Mouse (Mus musculus) olfactory bulb, adult 2 months (tissue): ENCODE measurements around the gene Kcnh7. TPM values are rescaled to one million over a fixed set of nuclear protein-coding genes. Genes with fewer than 3 reads are reported as not detected.
A peak's percentile ranks its signal among the peaks of the same experiment; 100 is the strongest.

Experiments used
- H3K27ac ChIP-seq: fragments of 200-500 bp; 2 replicates; pipeline ENCODE4 v1.5.1; 2012; ENCODE audit warnings: low read depth, low read length; ENCODE audit not compliant: insufficient read depth
- H3K4me1 ChIP-seq: fragments of 200-500 bp; 2 replicates; pipeline ENCODE4 v1.6.1; 2012; ENCODE audit warnings: low read length; ENCODE audit not compliant: control insufficient read depth, insufficient read depth
- H3K4me3 ChIP-seq: fragments of 200-500 bp; 2 replicates; pipeline ENCODE4 v1.5.1; 2012; ENCODE audit warnings: mild to moderate bottlenecking, low read depth, low read length, moderate library complexity; ENCODE audit not compliant: insufficient read depth
- CTCF ChIP-seq: fragments of 200-500 bp; IDR thresholded peaks from 2 replicates; pipeline ENCODE4 v1.5.1; 2012; ENCODE audit warnings: low read depth, mild to moderate bottlenecking, low read length, moderate library complexity; ENCODE audit not compliant: insufficient read depth
- POLR2A ChIP-seq: fragments of 200-500 bp; IDR thresholded peaks from 2 replicates; pipeline ENCODE4 v1.6.1; 2012; ENCODE audit warnings: mild to moderate bottlenecking, low read depth, low read length, moderate library complexity; ENCODE audit not compliant: insufficient read depth
- WGBS: fragments of 180-500 bp; shearing (Covaris S2); methylation state at CpG from one replicate; pipeline ENCODE4 v1.1.7; 2018; 5-methylcytosine and 5-hydroxymethylcytosine counted together
- polyA plus RNA-seq: library from polyadenylated mRNA; stranded (reverse); fragments of >200 nt; gene quantifications from 2 replicates; pipeline ENCODE4 v1.2.4, GENCODE M21; 2012; ENCODE audit warnings: low replicate concordance; ENCODE audit not compliant: missing spikeins, insufficient read depth, insufficient read length

Kcnh7 gene
- polyA plus RNA-seq, result not detected in 2 replicates

GRCm38 (mm10) chr2:63183563-63184545, at the start of gene Kcnh7:
TSS of gene Kcnh7 (minus strand) at chr2:63184287.
- H3K4me3 ChIP-seq, result peak within 1 kb of the TSS; percentile 91
- peaks cover 6% of the 10 kb centered on the region; the same call in 1 of the 2 replicates for H3K4me1 ChIP-seq
- WGBS, result under 1% methylated on average over 48 of the region's 49 CpGs
- TF ChIP-seq POLR2A (no peak), CTCF (no peak)
- peak within 1 kb of the TSS; percentile 85 for H3K27ac ChIP-seq

DNA sequence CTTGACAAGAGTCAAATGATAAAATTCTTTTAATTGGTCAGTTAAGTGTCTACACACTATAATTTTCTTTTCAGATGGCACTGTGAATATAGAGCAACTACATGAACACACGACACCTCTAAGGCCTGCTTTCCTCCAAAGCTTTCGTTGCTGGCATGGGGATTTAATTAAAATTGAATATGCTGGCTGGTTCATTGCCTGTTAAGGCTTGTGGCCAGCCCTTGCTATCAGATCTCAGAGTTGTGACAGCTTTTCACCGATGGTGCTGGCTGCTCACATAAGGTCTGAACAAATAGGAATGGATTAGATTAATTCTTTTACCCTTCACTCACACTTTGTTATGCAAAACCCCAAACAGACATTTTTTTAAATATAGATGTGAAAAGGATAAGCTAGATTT, 23.3 kb upstream of the Kcnh7 start:
- Histone ChIP-seq H3K4me3 (no peak overlapping the region), H3K27ac (no peak overlapping the region), H3K4me1 (no peaks in the 10 kb centered on the region)
- 45% methylated on average over 3 of the region's 3 CpGs for WGBS
- TF ChIP-seq POLR2A, result no peak
- TF ChIP-seq CTCF, result no peak

DNA sequence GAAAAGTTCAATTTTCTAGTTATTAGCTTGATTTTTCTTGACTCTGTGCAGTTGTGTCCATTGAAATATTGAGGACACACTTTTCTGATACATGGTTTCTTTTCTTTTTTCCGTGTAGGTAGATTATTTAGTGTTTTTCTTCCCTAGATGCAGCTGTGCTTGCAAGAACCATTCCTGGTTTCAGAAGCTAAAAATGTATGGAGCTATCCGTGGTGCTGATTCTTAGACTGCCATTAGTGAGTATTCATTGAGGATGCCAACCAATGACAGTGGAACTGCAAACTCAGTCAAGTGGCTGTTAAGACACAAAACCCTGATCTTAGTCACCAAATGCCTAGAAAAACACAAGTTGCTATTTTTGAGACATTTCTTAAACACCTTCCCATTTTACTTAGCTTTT, 1.9 kb upstream of the Kcnh7 start:
- no peak overlapping the region for H3K27ac ChIP-seq
- peaks cover 6% of the 10 kb centered on the region; the same call in 1 of the 2 replicates for H3K4me1 ChIP-seq
- TF ChIP-seq POLR2A (no peak), CTCF (no peak)
- H3K4me3 ChIP-seq, result no peak overlapping the region
- WGBS, result 36% methylated on average over 2 of the region's 2 CpGs

GRCm38 (mm10) chr2:63184551-63185430, 704 bp upstream of the Kcnh7 start:
- 2% methylated on average over 15 of the region's 15 CpGs for WGBS
- no peak for TF ChIP-seq CTCF
- no peak for TF ChIP-seq POLR2A
- Histone ChIP-seq H3K4me1 (peaks cover 6% of the 10 kb centered on the region; the same call in 1 of the 2 replicates), H3K27ac (peak overlapping the region; percentile 85), H3K4me3 (peak overlapping the region; percentile 91)

GRCm38 (mm10) chr2:63153701-63154100, 30.4 kb downstream of the Kcnh7 start:
- no peak overlapping the region for H3K27ac ChIP-seq
- no peaks in the 10 kb centered on the region for H3K4me1 ChIP-seq
- H3K4me3 ChIP-seq, result no peak overlapping the region
- no peak for TF ChIP-seq POLR2A
- TF ChIP-seq CTCF, result no peak

DNA sequence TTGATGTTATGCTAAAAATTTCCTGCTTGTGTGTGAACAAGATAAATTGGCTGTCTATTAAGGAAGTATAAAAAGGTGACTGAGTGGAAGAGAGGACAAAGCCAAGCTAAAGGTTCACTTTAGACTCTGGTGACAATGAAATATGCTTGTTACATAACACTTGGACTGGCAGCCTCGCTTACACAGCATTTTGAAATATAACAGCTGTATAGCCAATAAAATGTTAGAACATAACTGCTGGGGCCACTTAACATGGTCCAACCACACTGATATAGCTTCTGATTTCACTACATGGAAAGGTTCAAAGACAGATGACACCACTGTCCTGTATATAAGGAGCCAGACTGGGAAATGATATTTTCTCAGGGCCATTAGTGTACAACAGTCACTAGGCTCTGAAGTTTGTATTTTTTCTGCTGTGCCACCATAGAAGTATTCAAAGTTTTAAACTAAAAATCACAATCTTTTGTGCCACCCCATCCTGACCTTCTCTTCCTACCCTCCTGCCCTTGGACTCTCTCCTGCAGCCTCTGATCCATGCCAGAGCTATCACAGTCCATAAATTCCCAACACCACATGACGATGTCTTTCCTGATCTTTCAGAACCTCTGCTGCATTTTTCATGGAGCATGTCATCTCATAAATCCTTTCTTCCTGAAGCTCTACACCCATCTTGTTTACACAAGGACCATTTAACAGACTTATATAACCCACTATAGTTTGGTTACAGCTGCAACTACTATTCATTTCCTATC, 56.1 kb downstream of the Kcnh7 start:
- TF ChIP-seq POLR2A (no peak), CTCF (no peak)
- Histone ChIP-seq H3K4me3 (no peak overlapping the region), H3K27ac (no peak overlapping the region), H3K4me1 (no peaks in the 10 kb centered on the region)
- 89% methylated on average over 2 of the region's 2 CpGs for WGBS

DNA sequence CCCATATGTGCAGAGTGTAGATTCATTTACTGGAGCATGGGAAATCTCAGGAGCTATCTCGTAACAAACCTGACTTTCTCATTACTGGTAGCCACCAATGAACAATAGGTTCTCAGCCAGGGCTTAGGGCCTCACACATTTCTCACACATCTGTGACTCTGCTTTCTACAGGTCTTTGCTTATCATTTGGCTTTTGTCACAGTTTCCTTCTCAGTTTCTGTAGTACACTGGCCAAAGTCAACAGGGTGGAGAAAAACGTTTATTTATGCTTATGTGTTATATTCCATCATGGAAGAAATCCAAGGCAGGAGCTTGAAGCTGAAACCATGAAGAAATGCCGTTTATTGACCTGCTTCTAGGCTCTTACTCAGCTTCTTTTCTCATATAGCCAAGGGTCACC, 63.8 kb downstream of the Kcnh7 start:
- H3K4me1 ChIP-seq, result no peaks in the 10 kb centered on the region
- no peak overlapping the region for H3K4me3 ChIP-seq
- WGBS, result 79% methylated on average over 3 of the region's 3 CpGs
- H3K27ac ChIP-seq, result no peak overlapping the region
- TF ChIP-seq CTCF, result no peak
- no peak for TF ChIP-seq POLR2A
